Mouse (Mus musculus): Measurements from ENCODE around the gene Npr2.

The Npr2 gene

DNA sequence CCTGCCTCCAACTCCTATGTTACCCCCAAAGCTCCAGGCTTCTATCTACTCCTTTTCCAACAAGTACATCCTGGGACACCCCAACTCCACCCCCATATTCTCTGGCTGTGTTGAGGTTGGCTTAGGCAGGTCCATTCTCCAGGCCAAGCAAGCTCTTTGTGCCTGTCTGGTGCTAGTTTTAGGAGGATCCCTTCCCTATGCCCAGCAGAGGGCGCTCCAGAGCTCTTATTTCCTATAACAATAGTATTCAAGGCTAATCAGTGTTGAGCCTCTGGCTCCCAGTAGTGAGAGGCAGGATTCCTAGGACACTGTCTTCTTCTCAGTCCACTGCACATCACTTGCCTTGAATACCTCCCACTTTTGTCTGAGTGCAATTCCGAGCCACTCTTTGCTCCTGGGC, 40.3 kb downstream of the Npr2 start:
- peak; percentile 95 to 97 for DNase-seq

DNA sequence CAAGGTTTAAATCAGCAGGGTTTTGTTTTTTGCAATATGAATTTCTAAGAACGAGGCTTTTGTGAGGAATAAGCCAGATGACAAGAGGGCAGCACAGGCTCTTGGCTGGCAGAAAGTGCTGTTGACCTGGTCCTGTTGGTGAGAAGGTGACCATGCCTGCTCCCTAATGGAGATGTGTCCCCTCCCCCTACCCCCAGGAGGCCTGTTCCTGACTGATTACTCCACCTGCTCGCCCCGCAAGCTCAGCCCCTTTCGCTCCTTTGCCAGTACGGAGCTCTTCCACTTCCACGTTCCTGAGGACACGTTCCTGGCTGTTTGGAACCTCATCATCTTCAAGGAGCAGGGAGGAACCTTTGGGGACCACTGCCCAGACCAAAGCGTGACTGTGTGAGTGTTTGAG, 42.0 kb downstream of the Npr2 start:
- no peak for DNase-seq

DNA sequence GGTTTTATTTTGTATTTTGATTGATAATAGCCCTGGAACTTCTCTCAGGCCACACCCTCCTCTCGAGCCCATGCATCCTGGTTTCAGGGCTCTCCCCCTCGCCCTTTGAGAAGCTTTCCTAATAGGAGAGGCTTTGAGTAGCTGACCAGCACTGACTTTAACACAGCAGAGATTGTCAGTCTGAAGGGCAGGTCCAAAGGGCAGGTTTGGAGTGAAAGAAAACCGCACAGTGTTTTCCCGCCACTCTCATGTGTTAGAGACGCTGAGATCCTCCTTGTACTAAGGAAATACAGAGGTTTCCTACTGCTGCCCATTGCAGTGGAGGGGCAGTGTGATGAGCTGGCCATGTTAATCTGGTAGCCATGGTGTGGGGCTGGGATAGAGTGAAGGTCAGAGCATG, 43.2 kb downstream of the Npr2 start:
- no peak for DNase-seq

DNA sequence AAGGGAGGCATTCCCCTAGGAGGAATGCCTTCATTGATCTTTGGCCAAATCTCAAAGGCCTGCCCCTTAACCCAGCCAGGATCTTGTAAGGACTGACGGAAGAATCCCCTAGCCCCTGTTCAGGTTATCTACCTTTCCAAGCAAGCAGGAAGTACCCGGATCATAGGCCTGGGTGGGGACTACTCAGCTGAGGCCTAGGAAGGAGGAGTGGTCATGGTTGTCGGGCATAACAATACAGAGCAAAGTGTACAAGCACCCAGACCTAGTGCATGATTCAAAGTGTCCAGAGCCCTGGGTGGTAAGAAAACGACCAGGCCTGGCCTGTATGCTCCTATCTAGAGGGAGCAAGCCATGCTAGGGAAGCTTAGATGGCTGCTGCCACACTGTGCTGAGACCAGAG, 43.9 kb downstream of the Npr2 start:
- DNase-seq, result no peak

DNA sequence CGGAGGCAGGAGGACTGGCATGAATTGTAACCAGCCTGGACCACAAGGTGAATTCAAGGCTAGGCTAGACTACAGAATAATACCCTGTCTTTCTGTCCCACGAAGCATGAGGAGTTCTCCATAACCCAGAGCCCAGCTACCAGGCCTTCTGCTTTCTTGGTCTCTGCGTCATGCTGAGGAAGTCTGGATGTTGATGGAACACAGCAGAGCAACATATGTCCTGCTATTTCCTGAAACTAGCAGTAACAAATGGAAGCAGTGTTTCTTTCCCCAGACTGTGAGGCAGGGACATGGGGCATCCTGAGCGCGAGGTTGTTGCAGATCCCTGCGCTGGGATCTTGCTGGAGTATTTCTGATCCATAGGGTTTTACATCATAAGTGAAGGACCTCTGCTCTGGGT, 46.8 kb downstream of the Npr2 start:
- no peak for DNase-seq

DNA sequence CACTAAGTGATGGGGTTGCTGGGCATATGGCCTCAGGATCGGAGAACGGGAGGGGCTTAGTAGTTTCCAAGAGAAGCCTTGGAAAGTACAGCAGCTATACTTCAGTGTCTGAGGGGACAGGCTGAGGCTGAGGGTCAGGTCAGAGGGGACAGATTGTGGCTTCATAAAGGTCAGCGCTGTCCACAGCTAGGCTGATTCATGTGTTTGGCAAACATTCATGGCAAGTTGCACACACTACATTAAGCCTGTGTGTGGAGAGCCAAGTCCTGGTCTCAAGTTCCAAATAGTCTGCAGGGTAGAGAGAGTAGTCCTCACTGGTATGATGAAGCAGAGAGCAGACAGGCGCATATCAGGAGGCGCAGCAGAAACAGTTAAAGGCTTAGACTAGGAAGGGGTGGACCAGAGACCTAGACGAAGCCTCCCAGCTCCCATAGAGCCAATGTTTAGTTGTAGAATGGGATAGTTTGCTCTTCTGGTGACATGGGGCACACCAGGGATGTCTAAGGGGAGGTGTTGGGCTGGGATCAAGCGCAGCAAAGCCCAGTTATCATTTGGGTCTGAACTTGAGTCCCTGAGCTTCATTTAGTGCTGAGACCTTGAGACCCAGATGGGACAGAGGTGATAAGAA, 47.8 kb downstream of the Npr2 start:
- DNase-seq, result peak; percentile 55 to 72

DNA sequence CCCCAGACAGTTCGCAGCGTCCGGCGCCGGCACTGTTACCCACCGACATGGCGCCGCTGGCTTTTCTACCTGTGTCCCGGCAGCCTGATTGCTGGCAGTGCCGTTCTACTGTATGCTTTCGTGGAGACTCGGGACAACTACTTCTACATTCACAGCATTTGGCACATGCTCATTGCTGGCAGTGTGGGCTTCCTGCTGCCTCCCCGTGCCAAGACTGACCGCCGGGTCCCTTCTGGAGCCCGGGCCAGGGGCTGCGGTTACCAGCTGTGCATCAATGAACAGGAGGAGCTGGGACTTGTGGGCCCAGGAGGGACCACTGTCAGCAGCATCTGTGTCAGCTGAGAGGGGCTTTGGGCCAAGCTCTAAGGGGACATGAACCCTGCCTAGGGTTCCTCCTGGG, 58.3 kb downstream of the Npr2 start:
- no peak for DNase-seq

DNA sequence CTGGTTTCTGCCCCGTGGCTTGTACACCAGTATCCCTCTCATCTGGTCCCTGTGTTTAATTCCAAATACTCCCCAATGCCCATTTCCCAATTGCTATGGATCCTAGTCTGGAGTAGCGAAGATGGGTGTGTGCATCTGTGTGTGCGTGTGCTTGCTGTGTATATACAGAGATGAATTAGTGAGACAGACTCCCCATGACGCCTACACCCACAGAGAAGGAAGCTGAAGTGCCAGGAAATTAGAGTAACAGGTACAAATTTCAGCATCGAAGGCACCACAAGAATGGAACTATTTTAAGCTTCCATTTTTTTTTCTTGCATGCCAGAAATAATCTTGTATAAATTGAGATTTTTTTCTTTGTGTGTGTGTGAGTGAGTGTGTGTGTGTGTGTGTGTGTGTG, 59.3 kb downstream of the Npr2 start:
- DNase-seq, result no peak

DNA sequence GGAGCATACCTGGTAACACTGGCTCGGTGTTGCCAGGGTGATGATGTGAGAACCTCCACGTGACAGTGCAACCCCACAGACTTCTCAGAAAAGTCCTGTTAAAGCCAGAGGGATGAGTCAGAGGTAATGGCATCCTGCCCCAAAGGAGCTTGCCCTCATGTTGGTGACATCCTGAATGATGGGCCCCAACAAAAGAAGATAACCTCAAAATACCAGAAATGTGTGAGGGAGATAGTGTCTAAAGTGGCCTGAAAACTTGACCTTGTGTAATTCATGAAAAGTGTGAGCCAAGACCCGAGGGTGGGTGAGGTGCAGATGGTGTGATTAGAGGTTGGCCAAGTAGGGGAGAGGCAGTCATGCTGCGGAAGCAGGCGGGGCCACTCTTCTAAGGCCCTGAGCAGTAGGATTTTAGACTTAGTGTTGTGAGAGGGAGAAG, 62.1 kb downstream of the Npr2 start:
- no peak for DNase-seq

DNA sequence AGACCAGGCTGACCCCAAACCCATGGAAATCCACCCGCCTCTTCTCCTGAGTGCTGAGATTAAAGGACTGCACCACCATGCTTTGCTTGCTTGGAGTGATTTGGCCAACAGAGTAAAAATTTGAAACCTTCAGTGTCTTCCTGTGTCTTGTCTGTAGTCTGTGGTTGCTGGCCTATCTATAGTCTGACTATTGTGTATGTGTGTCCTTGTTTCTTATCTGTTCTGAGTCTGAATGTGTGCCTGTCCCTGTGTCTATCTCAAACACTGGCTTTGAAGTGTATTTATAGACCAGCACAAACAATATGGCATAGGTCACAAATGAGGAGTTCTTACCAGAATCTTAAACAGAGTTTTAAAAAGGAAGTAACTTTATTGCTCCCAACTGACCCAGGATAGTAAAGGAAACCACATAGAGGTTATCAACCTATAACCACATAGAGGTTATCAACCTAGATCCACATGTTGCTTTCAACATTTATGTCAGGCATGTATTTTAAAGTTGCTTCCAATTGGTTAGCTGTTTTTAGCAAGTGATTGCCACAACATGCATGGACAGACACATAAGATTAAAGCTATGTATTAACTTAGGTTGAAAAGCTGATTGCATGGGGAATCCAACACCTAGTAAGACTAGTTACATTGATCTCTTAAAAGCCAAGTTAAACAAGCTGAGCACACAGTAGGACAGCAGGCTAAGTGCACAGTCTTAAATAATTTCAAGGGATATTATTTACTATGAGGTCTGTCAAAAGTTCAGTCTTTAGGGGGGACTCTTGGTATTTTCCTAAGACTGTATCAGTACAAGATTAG, 62.9 kb downstream of the Npr2 start:
- no peak for DNase-seq

DNA sequence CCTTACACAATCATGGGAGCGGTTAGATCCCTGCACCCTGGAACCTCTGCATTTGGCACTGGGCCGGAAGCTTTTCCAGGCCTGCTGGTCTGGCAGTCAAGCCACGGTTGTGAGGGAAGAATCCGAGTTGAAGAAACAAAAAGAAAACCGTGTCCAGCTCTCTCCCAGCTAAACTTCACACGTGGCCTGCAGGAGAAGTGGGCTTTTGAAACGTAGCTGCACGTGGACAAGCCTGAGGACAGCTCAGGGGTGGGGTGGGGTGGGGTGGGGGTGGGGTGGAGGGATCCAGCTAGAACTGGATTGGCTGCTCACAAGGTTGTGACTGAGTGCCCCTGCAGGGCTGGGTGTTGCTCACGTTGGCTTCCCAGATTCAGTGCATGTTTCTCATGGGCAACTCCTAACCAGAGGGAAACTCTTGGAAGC, 63.5 kb downstream of the Npr2 start:
- peak; percentile 38 to 60 for DNase-seq

DNA sequence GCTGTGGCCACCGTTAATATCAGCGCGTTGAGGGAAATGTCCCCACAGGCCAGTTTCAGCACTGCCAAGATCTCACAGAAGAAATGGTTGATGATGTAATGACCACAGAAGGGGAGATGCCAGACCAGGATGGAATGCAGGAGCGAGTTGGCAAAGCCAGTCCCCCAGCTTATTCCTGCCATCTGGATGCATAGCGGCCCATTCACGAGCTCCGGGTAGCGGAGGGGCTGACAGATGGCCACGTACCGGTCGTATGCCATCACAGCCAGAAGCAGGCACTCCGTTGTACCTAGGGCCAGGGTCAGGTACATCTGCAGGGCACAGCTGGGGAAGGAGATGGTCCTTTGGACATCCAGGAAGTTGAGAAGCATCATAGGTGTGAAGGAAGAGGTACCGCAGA, 64.8 kb downstream of the Npr2 start:
- no peak for DNase-seq

DNA sequence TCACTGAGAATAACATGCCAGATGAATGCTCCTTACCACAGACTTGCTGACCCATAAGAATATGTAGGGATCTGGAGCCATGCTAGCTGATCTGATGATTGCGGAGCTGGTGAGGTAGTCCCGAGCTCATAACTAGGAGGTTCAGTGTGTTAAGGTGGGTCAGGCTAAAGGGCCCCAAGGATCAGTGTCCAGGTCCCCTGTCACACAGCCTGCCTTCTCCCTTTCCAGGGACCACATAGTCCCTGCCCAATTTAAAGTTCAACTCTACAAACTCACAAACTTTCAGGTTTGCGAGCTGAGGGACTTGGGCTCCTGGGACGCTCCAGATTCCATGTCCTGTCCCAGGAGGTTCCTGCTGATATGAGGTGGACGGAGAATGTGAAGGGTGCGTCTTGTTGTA, 69.0 kb downstream of the Npr2 start, which contains the start of gene Olfr70:
Gene Olfr70, minus strand, starts transcription at position 101 of the 400 bp plus-strand sequence.
- no peak for DNase-seq

All from kidney, postnatal 4 days (tissue).